Mouse (Mus musculus) heart, adult 2 months (tissue): Measurements from ENCODE around the gene Oprd1.

ENCODE experiments used
- CTCF ChIP-seq: fragments of 200-600 bp; IDR thresholded peaks from 2 replicates; pipeline ENCODE4 v1.8.1; 2022; ENCODE audit warnings: antibody characterized with exemption, mild to moderate bottlenecking, moderate library complexity
- EP300 ChIP-seq: fragments of 200-500 bp; IDR thresholded peaks from 2 replicates; pipeline ENCODE4 v1.6.1; 2011; ENCODE audit warnings: low read depth, low read length, control low read depth; ENCODE audit not compliant: insufficient read depth
- POLR2A ChIP-seq: fragments of 200-500 bp; IDR thresholded peaks from 2 replicates; pipeline ENCODE4 v1.6.1; 2011; ENCODE audit warnings: mild to moderate bottlenecking, low read depth, low read length, control low read depth; ENCODE audit not compliant: insufficient read depth

DNA sequence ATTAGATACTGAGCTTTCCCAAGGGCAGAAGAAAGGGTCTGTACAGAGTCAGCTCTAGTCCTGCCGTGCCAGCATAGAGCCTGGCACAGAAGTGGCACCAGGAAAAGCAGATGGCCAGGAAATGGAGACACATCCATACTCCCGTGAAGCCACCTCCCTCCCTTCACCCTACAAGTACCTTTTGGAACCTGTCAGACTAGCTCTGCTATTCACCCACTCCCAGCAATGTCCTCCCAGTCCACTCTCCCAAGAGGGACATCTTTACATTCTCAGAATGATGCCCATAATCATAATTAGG, 76.4 kb downstream of the Oprd1 start:
- no peak for TF ChIP-seq POLR2A
- TF ChIP-seq CTCF: no peak
- no peak for TF ChIP-seq EP300
